Mouse (Mus musculus) ES-Bruce4 (cell line): Measurements from ENCODE around the gene Etv6.

Experiments
- CTCF ChIP-seq: IDR thresholded peaks from one replicate; pipeline ENCODE4 v1.8.1; 2011; ENCODE audit warnings: low read depth, low read length
- POLR2A ChIP-seq: IDR thresholded peaks from one replicate; pipeline ENCODE4 v1.8.1; 2011; ENCODE audit warnings: low read length; ENCODE audit not compliant: insufficient read depth

DNA sequence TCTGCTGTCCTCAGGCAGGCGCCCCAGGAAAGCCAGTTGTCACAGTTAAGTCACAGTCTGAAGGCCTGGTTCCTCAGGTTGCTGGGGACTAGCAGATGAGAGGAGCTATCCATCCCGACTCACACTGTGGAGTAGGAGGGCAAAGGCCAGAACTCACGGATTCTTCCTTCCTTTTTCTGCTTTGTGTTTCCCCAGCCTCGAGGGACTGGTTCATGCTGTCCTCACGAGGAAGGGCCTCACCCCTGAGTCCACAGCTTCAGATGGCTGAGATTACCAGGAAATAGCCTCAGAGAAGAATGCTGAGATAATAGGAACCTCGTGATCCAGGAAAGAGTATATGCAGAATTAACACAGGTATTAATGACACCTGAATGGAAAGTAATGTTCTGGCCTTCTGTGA, 30.6 kb downstream of the Etv6 start:
- TF ChIP-seq POLR2A (no peak), CTCF (no peak)
